ENCODE assay signal across 25 mouse cellular contexts in genomic region chr10:8781876-8782372, GRCm38 (mm10).
DNase-seq lines count a peak whose midpoint lies in the region; ATAC-seq and TF ChIP-seq lines count a peak whose summit lies in the region.
"Had no signal": no experiment of that assay in that cellular context is flagged by ENCODE, and none has a peak within 500 bp of the region (broad histone marks: within the 10 kb centered on the region; RNA-seq: fewer than 3 reads in every experiment).

No protein-coding gene starts in this region.

- H3K4me3 ChIP-seq in embryonic facial prominence, embryonic 13.5 days = no peak overlapping the region
- no peak overlapping the region for H3K4me3 ChIP-seq in embryonic facial prominence, embryonic 10.5 days
- no peak overlapping the region for H3K4me3 ChIP-seq in kidney, postnatal 0 days (replicated peaks; ENCODE audit: low read depth, low read length)
- no peak overlapping the region for H3K4me3 ChIP-seq in embryonic fibroblast, embryonic 13.5 days (ENCODE audit: insufficient read depth, low read length)
- H3K4me3 ChIP-seq in liver, embryonic 12.5 days = no peak overlapping the region
- H3K4me3 ChIP-seq: embryonic facial prominence, embryonic 15.5 days; forebrain, embryonic 15.5 days; heart, adult 2 months; heart, embryonic 15.5 days; hindbrain, embryonic 10.5 days; hindbrain, embryonic 15.5 days had no signal

- WGBS in embryonic facial prominence, embryonic 13.5 days = 57% methylated on average over 10 of the region's 10 CpGs
- 87% methylated on average over 10 of the region's 10 CpGs for WGBS in embryonic facial prominence, embryonic 10.5 days
- WGBS in kidney, postnatal 0 days = 65% methylated on average over 10 of the region's 10 CpGs
- 76% methylated on average over 10 of the region's 10 CpGs for WGBS in liver, embryonic 12.5 days (ENCODE audit: insufficient replicate concordance)

- no peaks in the 10 kb centered on the region for H3K9me3 ChIP-seq in embryonic facial prominence, embryonic 13.5 days
- H3K9me3 ChIP-seq in embryonic facial prominence, embryonic 10.5 days = no peaks in the 10 kb centered on the region
- no peaks in the 10 kb centered on the region for H3K9me3 ChIP-seq in kidney, postnatal 0 days (replicated peaks; ENCODE audit: low read length)
- H3K9me3 ChIP-seq in liver, embryonic 12.5 days (replicated peaks) = no peaks in the 10 kb centered on the region
- H3K9me3 ChIP-seq: embryonic facial prominence, embryonic 15.5 days; forebrain, embryonic 15.5 days; heart, embryonic 15.5 days; hindbrain, embryonic 10.5 days; hindbrain, embryonic 15.5 days had no signal

- 0 out of 2 replicates have a peak, but pooled peaks have one; percentile 26 for ATAC-seq in embryonic facial prominence, embryonic 13.5 days (ENCODE audit: insufficient number of reproducible peaks, insufficient read depth, low FRiP score, low TSS enrichment, low read depth)
- ATAC-seq in kidney, postnatal 0 days (replicated peaks; ENCODE audit: low FRiP score, low read depth) = no peak
- no peak for ATAC-seq in liver, embryonic 12.5 days
- ATAC-seq: CD4-positive, CD25-positive, alpha-beta regulatory T cell, adult 4 months; forebrain, embryonic 15.5 days; inflammation-experienced regulatory T-cells, adult 6 months had no signal

- peaks cover 11% of the 10 kb centered on the region for H3K4me1 ChIP-seq in embryonic facial prominence, embryonic 13.5 days
- peaks cover 20% of the 10 kb centered on the region for H3K4me1 ChIP-seq in embryonic facial prominence, embryonic 10.5 days
- peaks cover 13% of the 10 kb centered on the region; the same call in 1 of the 2 replicates for H3K4me1 ChIP-seq in kidney, postnatal 0 days (replicated peaks; ENCODE audit: insufficient read depth, low read length)
- H3K4me1 ChIP-seq in embryonic fibroblast, embryonic 13.5 days (ENCODE audit: control insufficient read depth, insufficient read depth, low read length) = peaks cover 6% of the 10 kb centered on the region
- peaks cover 38% of the 10 kb centered on the region for H3K4me1 ChIP-seq in liver, embryonic 12.5 days

- H3K36me3 ChIP-seq in embryonic facial prominence, embryonic 13.5 days = peaks cover 47% of the 10 kb centered on the region
- H3K36me3 ChIP-seq in embryonic facial prominence, embryonic 10.5 days (replicated peaks) = peaks cover 63% of the 10 kb centered on the region
- H3K36me3 ChIP-seq in kidney, postnatal 0 days (ENCODE audit: insufficient read depth, low read length) = peaks cover 21% of the 10 kb centered on the region
- no peaks in the 10 kb centered on the region for H3K36me3 ChIP-seq in liver, embryonic 12.5 days
- H3K36me3 ChIP-seq: forebrain, embryonic 15.5 days; G1E; hindbrain, embryonic 15.5 days had no signal

- TF ChIP-seq CTCF in kidney, postnatal 0 days (IDR thresholded peaks at IDR 0.05; ENCODE audit: low read depth) = no peak
- TF ChIP-seq CTCF in embryonic fibroblast, embryonic 13.5 days (IDR thresholded peaks at IDR 0.05; ENCODE audit: borderline replicate concordance, insufficient read depth, low read length) = no peak

- H3K27ac ChIP-seq in embryonic facial prominence, embryonic 13.5 days = no peak overlapping the region
- H3K27ac ChIP-seq in embryonic facial prominence, embryonic 10.5 days (replicated peaks) = no peak overlapping the region
- no peak overlapping the region for H3K27ac ChIP-seq in kidney, postnatal 0 days
- H3K27ac ChIP-seq in embryonic fibroblast, embryonic 13.5 days (ENCODE audit: insufficient read depth, low read length) = peak overlapping the region; percentile 54
- H3K27ac ChIP-seq in liver, embryonic 12.5 days = no peak overlapping the region
- H3K27ac ChIP-seq: embryonic facial prominence, embryonic 15.5 days; forebrain, embryonic 15.5 days; heart, adult 2 months; heart, embryonic 15.5 days; hindbrain, embryonic 10.5 days; hindbrain, embryonic 15.5 days had no signal

- no peak for TF ChIP-seq POLR2A in embryonic fibroblast, embryonic 13.5 days (IDR thresholded peaks at IDR 0.05; ENCODE audit: low read depth, low read length)

- no peak for DNase-seq in embryonic facial prominence, embryonic 10.5 days (ENCODE audit: low spot score)
- peak; percentile 53 for DNase-seq in kidney, postnatal 0 days (ENCODE audit: low spot score)
- no peak for DNase-seq in kidney, adult 8-10 months
- DNase-seq in MN1 (ENCODE audit: low spot score) = peak; percentile 25
- DNase-seq in spleen, postnatal 36 days (ENCODE audit: low spot score in 2 of 2) = no peak
- DNase-seq: adrenal gland, adult 2 months; adrenal gland, postnatal 36 days; B cell, adult 2 months; cerebellum, adult 2 months; cerebellum, postnatal 14 days; gastrocnemius, postnatal 14 days; heart, adult 2 months; heart, postnatal 14 days had no signal

- no peak overlapping the region for H3K9ac ChIP-seq in embryonic facial prominence, embryonic 13.5 days
- no peak overlapping the region for H3K9ac ChIP-seq in kidney, postnatal 0 days (ENCODE audit: low read depth, low read length)
- no peak overlapping the region for H3K9ac ChIP-seq in liver, embryonic 12.5 days
- H3K9ac ChIP-seq: embryonic facial prominence, embryonic 15.5 days; forebrain, embryonic 15.5 days; heart, embryonic 15.5 days; hindbrain, embryonic 15.5 days had no signal

- H3K27me3 ChIP-seq in embryonic facial prominence, embryonic 13.5 days = no peaks in the 10 kb centered on the region
- H3K27me3 ChIP-seq in embryonic facial prominence, embryonic 10.5 days (replicated peaks; ENCODE audit: low read depth, poor library complexity, severe bottlenecking) = no peaks in the 10 kb centered on the region
- no peaks in the 10 kb centered on the region for H3K27me3 ChIP-seq in kidney, postnatal 0 days (ENCODE audit: insufficient read depth, low read length)
- H3K27me3 ChIP-seq in liver, embryonic 12.5 days (replicated peaks) = no peaks in the 10 kb centered on the region
- H3K27me3 ChIP-seq: embryonic facial prominence, embryonic 15.5 days; forebrain, embryonic 15.5 days; heart, embryonic 15.5 days; hindbrain, embryonic 15.5 days had no signal

- H3K4me2 ChIP-seq in embryonic facial prominence, embryonic 13.5 days = no peak overlapping the region
- H3K4me2 ChIP-seq in kidney, postnatal 0 days (ENCODE audit: low read length) = no peak overlapping the region
- H3K4me2 ChIP-seq in liver, embryonic 12.5 days = no peak overlapping the region
- H3K4me2 ChIP-seq: embryonic facial prominence, embryonic 15.5 days; forebrain, embryonic 15.5 days; heart, embryonic 11.5 days; heart, embryonic 15.5 days; hindbrain, embryonic 15.5 days had no signal

Comparison
In these comparisons a context has a peak if more than half of its experiments do, and no peak if none do; other contexts are left out.
1. DNase-seq: peak in kidney, postnatal 0 days (single experiment) and MN1 (single experiment); none in embryonic facial prominence, embryonic 10.5 days (single experiment), kidney, adult 8-10 months (0 of 2) and spleen, postnatal 36 days (0 of 2).